ENCODE assay signal across 10 mouse cellular contexts in genomic region chr4:40676338-40676737, GRCm38 (mm10). TPM values are rescaled to one million over a fixed set of nuclear protein-coding genes. Genes with fewer than 3 reads are reported as not detected.
DNase-seq lines count a peak whose midpoint lies in the region; ATAC-seq and TF ChIP-seq lines count a peak whose summit lies in the region.
"Had no signal": no experiment of that assay in that cellular context is flagged by ENCODE, and none has a peak within 500 bp of the region (broad histone marks: within the 10 kb centered on the region; RNA-seq: fewer than 3 reads in every experiment).

No protein-coding gene starts in this region.

- DNase-seq in kidney, adult 11 months = no peak
- no peak for DNase-seq in limb, embryonic 14.5 days (ENCODE audit: low spot score)
- peak; percentile 31 for DNase-seq in retina, embryonic 14.5 days (ENCODE audit: low spot score)
- DNase-seq in layer of hippocampus, adult 11-12 months (ENCODE audit: low spot score) = no peak
- no peak for DNase-seq in cerebellum, adult 9-11 months
- DNase-seq: lung, adult 2 months had no signal

- 0 out of 2 replicates have a peak overlapping the region, but pooled peaks have one; percentile 12 for H3K9ac ChIP-seq in kidney, embryonic 14.5 days (ENCODE audit: low read depth, low read length)
- no peak overlapping the region for H3K9ac ChIP-seq in forebrain, embryonic 13.5 days
- H3K9ac ChIP-seq in limb, embryonic 14.5 days (ENCODE audit: low read depth, low read length, severe bottlenecking) = 0 out of 2 replicates have a peak overlapping the region, but pooled peaks have one; percentile 37

- H3K36me3 ChIP-seq in kidney, embryonic 14.5 days (ENCODE audit: control insufficient read depth, insufficient read depth, low read length) = no peaks in the 10 kb centered on the region
- H3K36me3 ChIP-seq in forebrain, embryonic 13.5 days (ENCODE audit: poor library complexity, severe bottlenecking) = no peaks in the 10 kb centered on the region
- H3K36me3 ChIP-seq in limb, embryonic 14.5 days (ENCODE audit: control insufficient read depth, insufficient read depth, low read length) = no peaks in the 10 kb centered on the region

- 21% methylated on average over 14 of the region's 14 CpGs for WGBS in kidney, embryonic 14.5 days
- 13% methylated on average over 14 of the region's 14 CpGs for WGBS in forebrain, embryonic 13.5 days
- 11% methylated on average over 14 of the region's 14 CpGs for WGBS in limb, embryonic 14.5 days

- ATAC-seq in kidney, embryonic 14.5 days (ENCODE audit: low FRiP score, low TSS enrichment) = no peak
- 0 out of 2 replicates have a peak, but pooled peaks have one; percentile 23 for ATAC-seq in forebrain, embryonic 13.5 days
- ATAC-seq in limb, embryonic 14.5 days (ENCODE audit: low FRiP score, low read depth) = no peak
- no peak for ATAC-seq in activated CD4-positive, CD25-positive, alpha-beta regulatory T cell, adult 4 months

- H3K9me3 ChIP-seq in kidney, embryonic 14.5 days (ENCODE audit: control insufficient read depth, low read length) = no peaks in the 10 kb centered on the region
- no peaks in the 10 kb centered on the region for H3K9me3 ChIP-seq in forebrain, embryonic 13.5 days (replicated peaks)
- no peaks in the 10 kb centered on the region for H3K9me3 ChIP-seq in limb, embryonic 14.5 days (ENCODE audit: control insufficient read depth, low read length)

- H3K27ac ChIP-seq in kidney, embryonic 14.5 days (ENCODE audit: low read depth, low read length) = no peak overlapping the region
- no peak overlapping the region for H3K27ac ChIP-seq in forebrain, embryonic 13.5 days
- H3K27ac ChIP-seq in limb, embryonic 14.5 days (replicated peaks; ENCODE audit: low read depth, low read length) = no peak overlapping the region

- peak overlapping the region; percentile 22 for H3K4me2 ChIP-seq in kidney, embryonic 14.5 days (replicated peaks; ENCODE audit: low read depth, low read length)
- peak overlapping the region; percentile 42 for H3K4me2 ChIP-seq in forebrain, embryonic 13.5 days
- H3K4me2 ChIP-seq in limb, embryonic 14.5 days (replicated peaks; ENCODE audit: low read depth, low read length, severe bottlenecking) = peak overlapping the region; percentile 32

- H3K4me3 ChIP-seq in kidney, embryonic 14.5 days (ENCODE audit: low read length) = no peak overlapping the region
- peak overlapping the region; percentile 7; the same call in 1 of the 2 replicates for H3K4me3 ChIP-seq in forebrain, embryonic 13.5 days
- H3K4me3 ChIP-seq in limb, embryonic 14.5 days (replicated peaks; ENCODE audit: low read length) = 0 out of 2 replicates have a peak overlapping the region, but pooled peaks have one; percentile 8

- no peaks in the 10 kb centered on the region for H3K4me1 ChIP-seq in kidney, embryonic 14.5 days (ENCODE audit: control insufficient read depth, insufficient read depth, low read length)
- peaks cover 8% of the 10 kb centered on the region for H3K4me1 ChIP-seq in forebrain, embryonic 13.5 days
- H3K4me1 ChIP-seq in limb, embryonic 14.5 days (ENCODE audit: control insufficient read depth, insufficient read depth, low read length) = peaks cover 5% of the 10 kb centered on the region; the same call in 1 of the 2 replicates

- H3K27me3 ChIP-seq in kidney, embryonic 14.5 days (ENCODE audit: control insufficient read depth, insufficient read depth, low read length) = no peaks in the 10 kb centered on the region
- 0 out of 2 replicates have a peak, but pooled peaks cover 3% of the 10 kb centered on the region for H3K27me3 ChIP-seq in forebrain, embryonic 13.5 days
- H3K27me3 ChIP-seq in limb, embryonic 14.5 days (ENCODE audit: control insufficient read depth, insufficient read depth, low read length) = no peaks in the 10 kb centered on the region
- H3K27me3 ChIP-seq: CH12.LX had no signal

- TF ChIP-seq POLR2A in limb, embryonic 14.5 days (IDR thresholded peaks at IDR 0.05; ENCODE audit: borderline replicate concordance, extremely low read depth, insufficient read depth, insufficient read length) = no peak

RNA-seq across cellular contexts. Expression of gene Aptx, which starts 26.7 kb away (rescaled TPM):
- 30.7 and 31.9 TPM in 2 replicates for polyA plus RNA-seq in kidney, embryonic 14.5 days (2014; fragmentation: Nextera tagmentation; extraction: Ambion mirVana)
- 54.0 and 58.6 TPM in 2 replicates for polyA plus RNA-seq in forebrain, embryonic 13.5 days (2015; fragmentation: Nextera tagmentation; extraction: Ambion mirVana)
- 15.6 and 18.8 TPM in 2 replicates for polyA plus RNA-seq in limb, embryonic 14.5 days (2012; rRNA removed)
- 28.6 and 29.9 TPM in 2 replicates for polyA plus RNA-seq in limb, embryonic 14.5 days (2014; fragmentation: Nextera tagmentation; extraction: Ambion mirVana)
- polyA plus RNA-seq in activated CD4-positive, CD25-positive, alpha-beta regulatory T cell, adult 4 months (2017; shearing (Covaris generic)) = 10 to 100 TPM; 29.8 to 34.2 TPM

RNA-seq across cellular contexts. Expression of gene Dnaja1, which starts 45.6 kb away (rescaled TPM):
- 497 and 506 TPM in 2 replicates for polyA plus RNA-seq in kidney, embryonic 14.5 days (2014; fragmentation: Nextera tagmentation; extraction: Ambion mirVana)
- 726 and 745 TPM in 2 replicates for polyA plus RNA-seq in forebrain, embryonic 13.5 days (2015; fragmentation: Nextera tagmentation; extraction: Ambion mirVana)
- 47.3 and 96.6 TPM in 2 replicates for polyA plus RNA-seq in limb, embryonic 14.5 days (2012; rRNA removed)
- 343 and 345 TPM in 2 replicates for polyA plus RNA-seq in limb, embryonic 14.5 days (2014; fragmentation: Nextera tagmentation; extraction: Ambion mirVana)
- polyA plus RNA-seq in activated CD4-positive, CD25-positive, alpha-beta regulatory T cell, adult 4 months (2017; shearing (Covaris generic)) = 100 to 1,000 TPM; 474 TPM
